Mouse (Mus musculus) forebrain, postnatal 0 days (tissue): ENCODE results near the gene Armc9. TPM values are rescaled to one million over a fixed set of nuclear protein-coding genes. Genes with fewer than 3 reads are reported as not detected.
A peak's percentile ranks its signal among the peaks of the same experiment; 100 is the strongest.

ENCODE experiments used
- ATAC-seq: fragments of 200-750 bp; cut with Nextera tagmentation; 2 replicates; pipeline ENCODE4 v1.8.0; 2017; ENCODE audit warnings: mild to moderate bottlenecking, moderate library complexity
- DNase-seq: peaks from one replicate; pipeline ENCODE4 v3.0.0-alpha.2; 2015
- H3K27ac ChIP-seq: fragments of 300-500 bp; sonication (generic); 2 replicates; pipeline ENCODE4 v1.5.1; 2014; ENCODE audit warnings: low read depth, mild to moderate bottlenecking, antibody characterized with exemption, low read length, moderate library complexity, mixed read lengths
- H3K27me3 ChIP-seq: fragments of 300-500 bp; sonication (generic); 2 replicates; pipeline ENCODE4 v1.6.1; 2014; ENCODE audit warnings: mild to moderate bottlenecking, low read length, mixed read lengths; ENCODE audit not compliant: insufficient read depth
- H3K36me3 ChIP-seq: fragments of 300-500 bp; sonication (generic); 2 replicates; pipeline ENCODE4 v1.6.1; 2014; ENCODE audit warnings: mild to moderate bottlenecking, moderate library complexity; ENCODE audit not compliant: insufficient read depth
- H3K4me1 ChIP-seq: fragments of 300-500 bp; sonication (generic); 2 replicates; pipeline ENCODE4 v1.6.1; 2014; ENCODE audit warnings: antibody characterized with exemption; ENCODE audit not compliant: insufficient read depth
- H3K4me2 ChIP-seq: fragments of 300-500 bp; sonication (generic); 2 replicates; pipeline ENCODE4 v1.6.1; 2014; ENCODE audit warnings: low read depth, mild to moderate bottlenecking, moderate library complexity
- H3K4me3 ChIP-seq: fragments of 300-500 bp; sonication (generic); 2 replicates; pipeline ENCODE4 v1.5.1; 2014; ENCODE audit warnings: low read depth, low read length, mixed read lengths
- H3K9ac ChIP-seq: fragments of 300-500 bp; sonication (generic); 2 replicates; pipeline ENCODE4 v1.6.1; 2014; ENCODE audit warnings: mild to moderate bottlenecking
- H3K9me3 ChIP-seq: fragments of 300-500 bp; sonication (generic); 2 replicates; pipeline ENCODE4 v1.6.1; 2016; ENCODE audit warnings: low read length
- CTCF ChIP-seq: sonication (generic); IDR thresholded peaks from 2 replicates; pipeline ENCODE4 v1.5.1; 2016; ENCODE audit warnings: antibody characterized with exemption, control low read depth, low read depth
- WGBS: fragments of 180-500 bp; shearing (Covaris S2); extraction: QIAGEN DNeasy Blood & Tissue Kit; methylation state at CpG from one replicate; pipeline ENCODE4 v1.1.7; 2014; 5-methylcytosine and 5-hydroxymethylcytosine counted together
- polyA plus RNA-seq: library from polyadenylated mRNA; unstranded; fragments of >200 nt; fragmentation: Nextera tagmentation; extraction: Ambion mirVana; gene quantifications from 2 replicates; pipeline ENCODE4 v1.2.1, GENCODE M21; 2015
- total RNA-seq: library from RNA; depleted of rRNA; stranded (reverse); fragments of >200 nt; gene quantifications from 2 replicates; pipeline ENCODE4 v1.2.3, GENCODE M21; 2014

Armc9 gene
- total and polyA plus RNA-seq, 2 experiments from 2014 or later = 29.1 to 35.2 TPM

DNA sequence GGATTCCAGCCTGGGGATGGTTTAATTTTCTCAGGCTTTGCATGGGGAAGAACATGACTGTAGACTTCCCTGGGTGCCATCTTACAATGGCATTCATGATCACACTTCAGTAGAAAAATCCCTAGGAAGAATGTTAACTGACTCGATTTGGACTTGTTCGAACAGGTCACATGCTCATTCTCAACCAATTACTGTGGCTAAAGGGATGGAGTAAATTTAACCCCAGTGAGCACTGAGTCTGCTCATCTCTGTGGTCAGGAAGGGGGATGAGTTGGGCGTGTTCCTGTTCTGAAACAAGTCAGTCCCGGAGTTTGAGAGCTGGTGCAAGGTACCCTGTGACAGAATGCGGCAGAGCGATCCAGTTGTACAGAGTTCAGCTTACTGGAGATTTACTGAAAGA lies 3.7 kb upstream of the Armc9 start:
- H3K4me2 ChIP-seq = no peak overlapping the region
- peaks cover 7% of the 10 kb centered on the region for H3K4me1 ChIP-seq
- H3K4me3 ChIP-seq = no peak overlapping the region
- no peaks in the 10 kb centered on the region for H3K27me3 ChIP-seq
- no peaks in the 10 kb centered on the region for H3K9me3 ChIP-seq
- no peak overlapping the region for H3K27ac ChIP-seq
- no peak for DNase-seq
- no peak for ATAC-seq
- no peak overlapping the region for H3K9ac ChIP-seq
- WGBS = 85% methylated on average over 6 of the region's 6 CpGs
- H3K36me3 ChIP-seq = no peaks in the 10 kb centered on the region
- no peak for TF ChIP-seq CTCF

DNA sequence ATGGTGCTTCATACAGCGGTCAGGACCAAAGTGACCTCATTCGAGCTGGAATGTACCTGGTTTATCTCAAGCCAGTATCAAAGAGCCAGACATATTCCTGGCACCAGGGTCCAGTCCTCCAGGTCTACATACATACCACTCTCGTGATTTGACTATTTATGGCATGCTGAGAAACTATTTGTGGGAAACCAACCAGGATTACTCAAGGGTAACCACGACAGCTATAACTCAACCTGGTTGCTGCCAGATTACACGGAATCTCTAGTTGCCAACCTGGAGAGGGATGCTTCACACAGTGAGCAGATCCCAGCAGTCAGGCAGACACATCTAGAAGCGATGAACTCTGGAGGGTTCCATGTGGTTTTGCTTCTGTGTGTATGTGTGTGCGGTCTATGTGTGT lies 3.2 kb upstream of the Armc9 start:
- H3K9me3 ChIP-seq = no peaks in the 10 kb centered on the region
- H3K27ac ChIP-seq = no peak overlapping the region
- no peaks in the 10 kb centered on the region for H3K27me3 ChIP-seq
- no peak overlapping the region for H3K4me2 ChIP-seq
- H3K4me1 ChIP-seq = peaks cover 7% of the 10 kb centered on the region
- no peak overlapping the region for H3K9ac ChIP-seq
- H3K4me3 ChIP-seq = no peak overlapping the region
- DNase-seq (no peak), ATAC-seq (no peak)
- no peak for TF ChIP-seq CTCF
- WGBS = 92% methylated on average over 7 of the region's 7 CpGs
- H3K36me3 ChIP-seq = no peaks in the 10 kb centered on the region

DNA sequence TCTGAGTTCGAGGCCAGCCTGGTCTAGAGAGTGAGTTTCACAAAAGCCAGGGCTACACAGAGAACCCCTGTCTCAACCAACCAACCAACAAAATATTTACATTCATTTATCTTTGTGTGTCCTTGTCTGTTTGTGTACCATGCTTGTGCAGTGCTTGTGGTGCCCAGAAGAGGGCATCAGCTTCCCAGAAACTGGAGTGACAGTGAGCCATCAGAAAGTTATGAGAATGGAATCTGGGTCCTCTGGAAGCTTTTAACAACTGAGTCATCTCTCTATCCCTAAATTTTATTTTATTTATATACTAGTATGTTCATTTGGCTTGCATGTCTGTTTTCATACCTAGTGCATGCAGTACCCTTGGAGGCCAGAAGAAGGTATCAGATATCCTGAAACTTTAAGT lies 2.0 kb upstream of the Armc9 start:
- peak; percentile 15; the same call in 1 of the 2 replicates for TF ChIP-seq CTCF
- Histone ChIP-seq H3K4me1 (peaks cover 7% of the 10 kb centered on the region), H3K4me3 (no peak overlapping the region), H3K9ac (no peak overlapping the region), H3K9me3 (no peaks in the 10 kb centered on the region), H3K36me3 (peaks cover 6% of the 10 kb centered on the region), H3K4me2 (no peak overlapping the region), H3K27me3 (no peaks in the 10 kb centered on the region), H3K27ac (no peak overlapping the region)
- DNase-seq (no peak), ATAC-seq (no peak)
- WGBS = 100% methylated on average over 1 of the region's 1 CpGs

DNA sequence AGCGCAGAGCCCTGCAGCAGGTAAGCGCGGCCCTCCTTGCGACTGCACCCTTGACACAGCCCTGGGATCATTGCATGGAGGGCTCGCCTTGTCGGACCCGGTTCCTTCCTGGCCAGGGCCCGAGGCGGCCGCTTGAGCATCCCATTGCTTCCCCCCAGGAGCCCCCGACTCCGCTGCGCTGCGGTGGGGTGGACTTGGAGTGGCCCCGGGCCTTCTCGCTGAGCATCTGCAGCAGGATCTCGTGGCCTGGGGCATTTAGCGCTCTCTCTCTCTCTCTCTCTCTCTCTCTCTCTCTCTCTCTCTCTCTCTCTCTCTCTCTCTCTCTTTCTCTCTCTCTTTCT lies 214 bp downstream of the Armc9 start:
- no peak for TF ChIP-seq CTCF
- DNase-seq = no peak
- Histone ChIP-seq H3K9me3 (no peaks in the 10 kb centered on the region), H3K4me3 (peak overlapping the region; percentile 81), H3K36me3 (peaks cover 15% of the 10 kb centered on the region), H3K4me1 (peaks cover 7% of the 10 kb centered on the region), H3K27ac (peak overlapping the region; percentile 85; the same call in 1 of the 2 replicates), H3K9ac (peak overlapping the region; percentile 73), H3K4me2 (peak overlapping the region; percentile 46), H3K27me3 (no peaks in the 10 kb centered on the region)
- WGBS = under 1% methylated on average over 18 of the region's 18 CpGs
- ATAC-seq = peak; percentile 47; the same call in 1 of the 2 replicates

DNA sequence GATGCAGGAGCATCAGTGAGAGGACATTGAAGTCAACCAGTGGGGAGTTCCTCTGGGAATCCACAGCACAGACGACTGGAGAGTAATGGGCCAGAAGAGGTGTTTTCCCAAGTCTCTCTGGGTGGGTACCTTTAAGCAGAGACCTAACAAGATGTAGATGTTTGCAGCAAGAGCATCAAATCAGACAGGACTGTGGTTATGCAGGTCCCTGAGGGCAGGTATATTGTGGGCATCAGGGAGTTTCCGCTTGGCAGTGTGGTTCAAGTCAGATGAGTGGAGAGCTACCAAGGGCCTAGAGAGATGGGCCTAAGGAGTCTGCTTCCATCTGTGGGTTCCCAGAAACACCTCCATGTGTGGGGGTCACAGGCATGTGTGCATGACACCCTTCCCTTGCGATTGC lies 1.5 kb downstream of the Armc9 start:
- Histone ChIP-seq H3K9me3 (no peaks in the 10 kb centered on the region), H3K36me3 (peaks cover 25% of the 10 kb centered on the region), H3K4me1 (peaks cover 7% of the 10 kb centered on the region), H3K27ac (no peak overlapping the region), H3K4me2 (no peak overlapping the region), H3K4me3 (no peak overlapping the region), H3K27me3 (no peaks in the 10 kb centered on the region), H3K9ac (peak overlapping the region; percentile 73; the same call in 1 of the 2 replicates)
- no peak for TF ChIP-seq CTCF
- WGBS = 88% methylated on average over 3 of the region's 3 CpGs
- DNase-seq (no peak), ATAC-seq (no peak)

DNA sequence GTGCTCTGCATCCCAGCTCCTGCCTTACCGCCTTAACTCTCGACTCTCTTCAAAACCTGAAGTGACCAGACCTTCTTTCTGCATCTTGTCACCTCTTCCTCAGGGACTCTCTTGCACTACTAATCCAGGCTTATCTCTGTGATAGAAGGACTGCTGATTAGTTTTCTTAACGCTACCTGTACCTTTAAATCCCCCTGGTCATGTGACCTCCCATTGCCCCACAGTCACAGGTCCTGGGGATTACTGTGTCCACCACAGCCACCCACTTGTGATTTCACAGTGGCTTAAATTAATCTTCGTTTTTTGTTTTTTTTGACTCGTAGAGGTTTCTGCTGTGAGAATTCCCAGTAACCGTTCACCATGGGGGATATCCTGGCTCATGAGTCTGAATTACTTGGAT lies 2.0 kb downstream of the Armc9 start:
- H3K9me3 ChIP-seq = no peaks in the 10 kb centered on the region
- no peak for TF ChIP-seq CTCF

DNA sequence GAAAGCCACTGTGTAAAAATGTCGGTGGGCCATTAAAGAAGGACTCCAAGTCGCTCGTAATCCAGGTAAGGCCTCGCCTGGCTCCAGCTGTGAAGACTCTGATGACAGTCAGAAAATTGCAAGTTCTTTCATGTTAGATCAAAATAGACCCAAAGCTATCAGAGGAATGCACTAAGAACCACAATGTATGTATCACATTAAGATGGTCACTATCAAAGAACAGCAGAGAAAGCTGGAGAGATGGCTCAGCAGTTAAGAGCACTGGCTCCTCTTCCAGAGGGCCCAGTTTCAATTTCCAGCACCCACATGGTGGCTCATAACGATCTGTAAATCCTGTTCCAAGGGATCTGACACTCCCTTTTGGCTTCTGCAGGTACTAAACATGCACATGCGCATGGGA lies 5.5 kb downstream of the Armc9 start:
- Histone ChIP-seq H3K4me1 (peaks cover 7% of the 10 kb centered on the region), H3K4me2 (no peak overlapping the region), H3K36me3 (peaks cover 59% of the 10 kb centered on the region), H3K9ac (no peak overlapping the region), H3K27ac (no peak overlapping the region), H3K9me3 (no peaks in the 10 kb centered on the region), H3K4me3 (no peak overlapping the region), H3K27me3 (no peaks in the 10 kb centered on the region)
- TF ChIP-seq CTCF = no peak
- no peak for DNase-seq
- no peak for ATAC-seq
- WGBS = 90% methylated on average over 6 of the region's 6 CpGs

More for the DNA sequence above, 2.0 kb downstream of the Armc9 start:
- whole genome bisulfite sequencing = 91% methylated on average over 6 of the region's 6 CpGs
- no peak overlapping the region for H3K4me2 ChIP-seq
- H3K27ac ChIP-seq = no peak overlapping the region
- no peak overlapping the region for H3K4me3 ChIP-seq
- no peak for DNase-seq
- H3K9ac ChIP-seq = no peak overlapping the region
- no peak for ATAC-seq
- H3K27me3 ChIP-seq = no peaks in the 10 kb centered on the region
- peaks cover 30% of the 10 kb centered on the region for H3K36me3 ChIP-seq
- H3K4me1 ChIP-seq = peaks cover 7% of the 10 kb centered on the region

DNA sequence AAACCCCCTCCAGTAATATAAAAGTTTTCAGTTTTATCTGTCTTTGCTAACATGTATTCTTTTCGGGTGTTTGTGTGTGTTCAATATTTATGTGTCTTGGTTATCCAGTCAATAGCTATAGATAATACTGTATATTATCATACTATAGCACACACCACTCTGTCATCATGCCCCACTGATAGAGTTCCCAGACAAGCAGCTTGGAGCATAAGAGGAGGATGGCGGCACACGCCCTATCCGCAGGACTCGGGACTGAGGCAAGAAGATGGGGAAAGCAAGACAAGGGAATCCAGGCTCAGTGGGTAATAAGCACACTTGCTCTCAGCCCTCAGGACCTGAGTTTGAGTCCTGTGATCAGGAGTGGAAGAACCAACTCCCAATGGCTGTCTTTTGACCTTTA lies 5.9 kb downstream of the Armc9 start:
- no peak for ATAC-seq
- 96% methylated on average over 5 of the region's 5 CpGs for WGBS
- H3K4me3 ChIP-seq = no peak overlapping the region
- H3K27ac ChIP-seq = no peak overlapping the region
- no peaks in the 10 kb centered on the region for H3K27me3 ChIP-seq
- no peak overlapping the region for H3K9ac ChIP-seq
- DNase-seq = no peak
- no peaks in the 10 kb centered on the region for H3K9me3 ChIP-seq
- no peak overlapping the region for H3K4me2 ChIP-seq
- H3K4me1 ChIP-seq = peaks cover 3% of the 10 kb centered on the region
- peaks cover 63% of the 10 kb centered on the region for H3K36me3 ChIP-seq
- TF ChIP-seq CTCF = no peak
